In genomic region chr3:84257989-84258517, GRCm38 (mm10) we compare ENCODE assay signal across 8 mouse cellular contexts. TPM values are rescaled to one million over a fixed set of nuclear protein-coding genes. Genes with fewer than 3 reads are reported as not detected.
DNase-seq lines count a peak whose midpoint lies in the region; ATAC-seq and TF ChIP-seq lines count a peak whose summit lies in the region.

No protein-coding gene starts in this region.

- TF ChIP-seq CTCF in brain, embryonic 14.5 days (IDR thresholded peaks at IDR 0.05; ENCODE audit: borderline replicate concordance, extremely low read depth, insufficient read depth, insufficient read length), result no peak
- no peak for TF ChIP-seq CTCF in hindbrain, postnatal 0 days (IDR thresholded peaks at IDR 0.05; ENCODE audit: low read depth)

- H3K4me1 ChIP-seq in hindbrain, postnatal 0 days (ENCODE audit: insufficient read depth, low read length), result 0 out of 2 replicates have a peak, but pooled peaks cover 6% of the 10 kb centered on the region
- peaks cover 83% of the 10 kb centered on the region for H3K4me1 ChIP-seq in midbrain, embryonic 10.5 days

- no peaks in the 10 kb centered on the region for H3K9me3 ChIP-seq in hindbrain, postnatal 0 days (ENCODE audit: low read length)
- H3K9me3 ChIP-seq in midbrain, embryonic 10.5 days (replicated peaks), result no peaks in the 10 kb centered on the region

- DNase-seq in adrenal gland, postnatal 10 days, result peak; percentile 22
- DNase-seq in adrenal gland, adult 18-20 months (ENCODE audit: low spot score in 2 of 2), result no peak
- DNase-seq in brain, embryonic 14.5 days (ENCODE audit: low read depth), result peak; percentile 51
- DNase-seq in hindbrain, postnatal 0 days (ENCODE audit: low spot score), result no peak
- DNase-seq in midbrain, embryonic 10.5 days (ENCODE audit: low spot score), result no peak
- no peak for DNase-seq in right cerebral cortex, postnatal 25 days
- no peak for DNase-seq in layer of hippocampus, postnatal 36 days
- DNase-seq in frontal cortex, postnatal 25 days (ENCODE audit: low spot score in 2 of 2), result no peak

- TF ChIP-seq POLR2A in brain, embryonic 14.5 days (IDR thresholded peaks at IDR 0.05; ENCODE audit: borderline replicate concordance, extremely low read depth, insufficient read depth, insufficient read length, poor library complexity, severe bottlenecking), result no peak

- no peak overlapping the region for H3K27ac ChIP-seq in hindbrain, postnatal 0 days
- no peak overlapping the region; the same call in 1 of the 2 replicates for H3K27ac ChIP-seq in midbrain, embryonic 10.5 days (replicated peaks)

- H3K36me3 ChIP-seq in hindbrain, postnatal 0 days (ENCODE audit: insufficient read depth, low read length), result no peaks in the 10 kb centered on the region
- 0 out of 2 replicates have a peak, but pooled peaks cover 2% of the 10 kb centered on the region for H3K36me3 ChIP-seq in midbrain, embryonic 10.5 days

- peak overlapping the region; percentile 95 for H3K4me2 ChIP-seq in hindbrain, postnatal 0 days (ENCODE audit: low read depth, low read length)

- peak overlapping the region; percentile 79 for H3K4me3 ChIP-seq in hindbrain, postnatal 0 days (ENCODE audit: low read length)
- H3K4me3 ChIP-seq in midbrain, embryonic 10.5 days, result peak overlapping the region; percentile 67

- H3K27me3 ChIP-seq in hindbrain, postnatal 0 days (ENCODE audit: insufficient read depth, low read length), result no peaks in the 10 kb centered on the region
- H3K27me3 ChIP-seq in midbrain, embryonic 10.5 days (ENCODE audit: low read depth, poor library complexity, severe bottlenecking), result peaks cover 48% of the 10 kb centered on the region

- peak overlapping the region; percentile 92 for H3K9ac ChIP-seq in hindbrain, postnatal 0 days (replicated peaks; ENCODE audit: low read length)

- 36% methylated on average over 10 of the region's 10 CpGs for WGBS in hindbrain, postnatal 0 days
- 44% methylated on average over 10 of the region's 10 CpGs for WGBS in midbrain, embryonic 10.5 days

- no peak for ATAC-seq in hindbrain, postnatal 0 days

RNA-seq across cellular contexts. Expression of gene Trim2, which starts 48.6 kb away (rescaled TPM):
- 10 to 100 TPM; 53.1 to 58.5 TPM for total RNA-seq in adrenal gland, postnatal 10 days (2021)
- total RNA-seq in adrenal gland, adult 18-20 months (2021), result 10 to 100 TPM; 29.2 to 88.9 TPM
- polyA plus RNA-seq in brain, embryonic 14.5 days (2012; rRNA removed), result 102 and 118 TPM in 2 replicates
- 217 and 236 TPM in 2 replicates for total RNA-seq in hindbrain, postnatal 0 days (2014; rRNA removed)
- polyA plus RNA-seq in hindbrain, postnatal 0 days (2015; fragmentation: Nextera tagmentation; extraction: Ambion mirVana), result 116 and 130 TPM in 2 replicates
- 81.7 and 116 TPM in 2 replicates for polyA plus RNA-seq in midbrain, embryonic 10.5 days (2016; fragmentation: Nextera tagmentation; extraction: Ambion mirVana)
- total RNA-seq in layer of hippocampus, postnatal 36 days (2021), result 100 to 1,000 TPM; 410 to 433 TPM

Comparison
In these comparisons a context has a peak if more than half of its experiments do, and no peak if none do; other contexts are left out.
1. DNase-seq: peak in adrenal gland, postnatal 10 days (single experiment) and brain, embryonic 14.5 days (single experiment); none in adrenal gland, adult 18-20 months (0 of 2), hindbrain, postnatal 0 days (single experiment), midbrain, embryonic 10.5 days (single experiment), right cerebral cortex, postnatal 25 days (single experiment), layer of hippocampus, postnatal 36 days (0 of 2) and frontal cortex, postnatal 25 days (0 of 2).